Comparison of ENCODE assay signal across 8 mouse cellular contexts in genomic region chr3:65990957-65991646, GRCm38 (mm10). TPM values are rescaled to one million over a fixed set of nuclear protein-coding genes. Genes with fewer than 3 reads are reported as not detected.
DNase-seq lines count a peak whose midpoint lies in the region; ATAC-seq and TF ChIP-seq lines count a peak whose summit lies in the region.

No protein-coding gene starts in this region.

- H3K9ac ChIP-seq in heart, embryonic 13.5 days, result no peak overlapping the region
- no peak overlapping the region for H3K9ac ChIP-seq in midbrain, embryonic 16.5 days (ENCODE audit: low read depth, low read length)

- H3K9me3 ChIP-seq in heart, embryonic 13.5 days, result no peaks in the 10 kb centered on the region
- 0 out of 2 replicates have a peak, but pooled peaks cover 2% of the 10 kb centered on the region for H3K9me3 ChIP-seq in midbrain, embryonic 16.5 days (replicated peaks; ENCODE audit: control insufficient read depth, low read length, poor library complexity, severe bottlenecking)

- H3K27ac ChIP-seq in heart, embryonic 13.5 days (replicated peaks), result no peak overlapping the region
- no peak overlapping the region for H3K27ac ChIP-seq in midbrain, embryonic 16.5 days (ENCODE audit: low read length)

- H3ac ChIP-seq in C2C12 (ENCODE audit: control insufficient read depth, insufficient read length, low read depth), result no peak overlapping the region

- ATAC-seq in heart, embryonic 13.5 days (ENCODE audit: extremely low read depth, insufficient number of reproducible peaks, low FRiP score, low TSS enrichment), result no peak
- ATAC-seq in midbrain, embryonic 16.5 days, result peak; percentile 51; the same call in 1 of the 2 replicates

- H3K27me3 ChIP-seq in C2C12 (ENCODE audit: control insufficient read depth, insufficient read depth, insufficient read length), result no peaks in the 10 kb centered on the region
- H3K27me3 ChIP-seq in heart, embryonic 13.5 days (replicated peaks), result no peaks in the 10 kb centered on the region
- H3K27me3 ChIP-seq in midbrain, embryonic 16.5 days (ENCODE audit: control insufficient read depth, insufficient read depth, low read depth, low read length), result no peaks in the 10 kb centered on the region

- peak; percentile 2 for TF ChIP-seq CTCF in C2C12 (IDR thresholded peaks at IDR 0.05; ENCODE audit: control insufficient read depth, insufficient read depth, insufficient read length)

- H3K79me2 ChIP-seq in C2C12 (ENCODE audit: control insufficient read depth, insufficient read depth), result no peaks in the 10 kb centered on the region

- peak; percentile 53 to 77 for DNase-seq in heart, adult 18-20 months
- no peak for DNase-seq in heart, postnatal 25 days (ENCODE audit: low spot score)
- DNase-seq in adipocyte (ENCODE audit: low spot score), result peak; percentile 83
- DNase-seq in left cerebral cortex, postnatal 10 days (ENCODE audit: extremely low spot score in 1 of 2, low spot score in 2 of 2), result peak; percentile 25 to 57
- DNase-seq in urinary bladder, postnatal 25 days (ENCODE audit: low spot score), result no peak

- 0 out of 2 replicates have a peak, but pooled peaks cover 5% of the 10 kb centered on the region for H3K4me1 ChIP-seq in heart, embryonic 13.5 days
- H3K4me1 ChIP-seq in midbrain, embryonic 16.5 days (ENCODE audit: control insufficient read depth, insufficient read depth, low read length), result no peaks in the 10 kb centered on the region

- 11% methylated on average over 3 of the region's 3 CpGs for WGBS in heart, embryonic 13.5 days
- 15% methylated on average over 3 of the region's 3 CpGs for WGBS in midbrain, embryonic 16.5 days

- no peaks in the 10 kb centered on the region for H3K79me3 ChIP-seq in C2C12 (ENCODE audit: low read depth)

- intact Hi-C loops in heart, postnatal 25 days (cut with DNase I), result loop anchor here (2.0 to 5.0 kb wide), 5 partner anchors 16 to 459 kb away; no protein-coding TSS in a partner anchor
- intact Hi-C loops in left cerebral cortex, postnatal 10 days (cut with DNase I), result no loop called here

- peak overlapping the region; percentile 18; the same call in 1 of the 2 replicates for H3K4me2 ChIP-seq in heart, embryonic 13.5 days
- no peak overlapping the region for H3K4me2 ChIP-seq in midbrain, embryonic 16.5 days (ENCODE audit: low read length)

- H3K4me3 ChIP-seq in C2C12 (ENCODE audit: insufficient read depth, poor library complexity, severe bottlenecking), result no peak overlapping the region
- H3K4me3 ChIP-seq in heart, embryonic 13.5 days, result no peak overlapping the region
- no peak overlapping the region for H3K4me3 ChIP-seq in midbrain, embryonic 16.5 days (ENCODE audit: low read depth, low read length)

- no peaks in the 10 kb centered on the region for H3K36me3 ChIP-seq in C2C12 (ENCODE audit: control insufficient read depth, insufficient read depth)
- no peaks in the 10 kb centered on the region for H3K36me3 ChIP-seq in heart, embryonic 13.5 days
- H3K36me3 ChIP-seq in midbrain, embryonic 16.5 days (ENCODE audit: control insufficient read depth, insufficient read depth, low read length), result no peaks in the 10 kb centered on the region

TF ChIP-seq in C2C12, 6 proteins besides CTCF, POLR2A, EP300 and RAD21:
- TF ChIP-seq USF1 (IDR thresholded peaks at IDR 0.05; ENCODE audit: low read depth) (no peak), MYOD1 (IDR thresholded peaks at IDR 0.05; ENCODE audit: control insufficient read depth, insufficient read length, low read depth) (no peak), MYOG (IDR thresholded peaks at IDR 0.05; ENCODE audit: control insufficient read depth, extremely low read depth, insufficient read length) (no peak), MAX (IDR thresholded peaks at IDR 0.05) (no peak), FOSL1 (IDR thresholded peaks at IDR 0.05; ENCODE audit: insufficient read depth, low read length, poor library complexity, severe bottlenecking) (no peak), CEBPB (IDR thresholded peaks at IDR 0.05; ENCODE audit: low read depth) (no peak)

RNA-seq across cellular contexts. Expression of gene Ccnl1, which starts 33.1 kb away (rescaled TPM):
- total RNA-seq in heart, adult 18-20 months (2021), result 10 to 100 TPM; 14.7 to 20.8 TPM
- 10 to 100 TPM; 19.0 to 23.4 TPM for total RNA-seq in heart, postnatal 25 days (2021)
- 12.5 TPM for polyA plus RNA-seq in C2C12 (2012; fragmentation: generic; extraction: Trizol)
- 61.2 and 67.7 TPM in 2 replicates for polyA plus RNA-seq in heart, embryonic 13.5 days (2015; fragmentation: Nextera tagmentation; extraction: Ambion mirVana)
- 10 to 100 TPM; 55.8 to 57.5 TPM for total RNA-seq in left cerebral cortex, postnatal 10 days (2021)
- polyA plus RNA-seq in midbrain, embryonic 16.5 days (2015; fragmentation: Nextera tagmentation; extraction: Ambion mirVana), result 64.7 and 73.2 TPM in 2 replicates

Comparison
In these comparisons a context has a peak if more than half of its experiments do, and no peak if none do; other contexts are left out.
1. DNase-seq: peak in heart, adult 18-20 months (2 of 2), adipocyte (single experiment) and left cerebral cortex, postnatal 10 days (2 of 2); none in heart, postnatal 25 days (single experiment) and urinary bladder, postnatal 25 days (single experiment).